Mouse (Mus musculus): Measurements from ENCODE around the gene Ndufa12. TPM values are rescaled to one million over a fixed set of nuclear protein-coding genes. Genes with fewer than 3 reads are reported as not detected.

Gene Ndufa12
- 345 and 380 TPM in 2 replicates for polyA plus RNA-seq (2015; fragmentation: Nextera tagmentation; extraction: Ambion mirVana)

DNA sequence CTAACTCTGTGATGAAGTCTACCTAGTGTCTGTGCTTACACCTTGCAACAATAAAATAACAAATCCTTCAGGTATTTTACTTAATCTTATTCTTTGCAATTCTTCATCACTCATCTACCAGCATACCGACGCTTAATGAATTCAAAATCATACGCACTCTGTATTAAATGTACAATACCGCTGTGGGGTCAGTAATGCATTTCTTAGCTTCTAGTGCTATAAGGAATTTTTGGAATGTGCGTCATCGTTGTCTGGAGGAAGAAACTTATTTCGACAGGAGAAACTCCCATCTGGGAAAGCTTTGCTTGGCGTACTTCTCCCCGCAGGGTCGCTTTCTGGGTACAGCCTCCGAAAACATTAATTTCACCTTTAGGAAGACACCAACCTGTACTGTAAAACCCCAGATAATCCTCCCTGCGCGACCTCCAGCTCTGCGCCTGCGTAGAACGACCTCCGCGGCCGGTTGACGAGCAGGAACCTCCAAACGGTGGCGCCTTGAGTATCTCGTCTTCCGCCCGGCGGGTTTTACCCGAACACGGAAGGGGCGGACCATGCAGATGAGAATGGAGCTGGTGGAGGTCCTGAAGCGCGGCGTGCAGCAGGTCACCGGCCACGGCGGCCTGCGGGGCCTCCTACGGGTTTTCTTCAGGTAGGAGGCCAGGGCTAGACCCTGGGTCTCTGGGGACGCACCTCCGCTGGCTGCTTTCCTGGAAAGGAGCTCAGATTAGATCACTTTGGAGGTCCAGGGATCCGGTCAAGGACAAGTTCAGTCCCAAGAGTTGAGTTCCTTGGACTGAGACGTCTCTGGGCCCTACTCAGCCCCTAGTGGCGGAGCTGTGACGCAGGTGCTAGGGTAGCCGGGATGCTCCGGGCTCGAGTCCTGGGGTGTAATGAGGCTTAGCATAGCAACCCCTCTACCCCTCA, at the start of gene Ndufa12:
Gene Ndufa12, plus strand, starts transcription at position 239 of the 924 bp plus-strand sequence.
- H3K4me1 ChIP-seq (ENCODE audit: control insufficient read depth, insufficient read depth, low read depth, low read length): peaks cover 7% of the 10 kb centered on the region
- peaks cover 13% of the 10 kb centered on the region for H3K36me3 ChIP-seq (ENCODE audit: control insufficient read depth, insufficient read depth, low read length)
- WGBS: under 1% methylated on average over 46 of the region's 46 CpGs
- H3K4me3 ChIP-seq (ENCODE audit: low read length): peak within 1 kb of the TSS; percentile 77
- H3K27me3 ChIP-seq (replicated peaks; ENCODE audit: control insufficient read depth, insufficient read depth, low read length): no peaks in the 10 kb centered on the region
- H3K9me3 ChIP-seq (ENCODE audit: control insufficient read depth, low read length): no peaks in the 10 kb centered on the region
- ATAC-seq: peak; percentile 96
- peak within 1 kb of the TSS; percentile 87 for H3K9ac ChIP-seq (ENCODE audit: low read depth, low read length)
- H3K27ac ChIP-seq (ENCODE audit: low read depth, low read length): peak within 1 kb of the TSS; percentile 85
- H3K4me2 ChIP-seq (ENCODE audit: low read length): peak within 1 kb of the TSS; percentile 89

- Histone ChIP-seq H3K4me3 (ENCODE audit: low read length) (no peak overlapping the region), H3K9me3 (ENCODE audit: control insufficient read depth, low read length) (no peaks in the 10 kb centered on the region), H3K4me2 (ENCODE audit: low read length) (no peak overlapping the region), H3K27me3 (replicated peaks; ENCODE audit: control insufficient read depth, insufficient read depth, low read length) (no peaks in the 10 kb centered on the region), H3K27ac (ENCODE audit: low read depth, low read length) (no peak overlapping the region), H3K36me3 (ENCODE audit: control insufficient read depth, insufficient read depth, low read length) (no peaks in the 10 kb centered on the region), H3K9ac (ENCODE audit: low read depth, low read length) (no peak overlapping the region), H3K4me1 (ENCODE audit: control insufficient read depth, insufficient read depth, low read depth, low read length) (peaks cover 12% of the 10 kb centered on the region)
- WGBS: 83% methylated on average over 4 of the region's 4 CpGs
- no peak for ATAC-seq
Measured at GRCm38 (mm10) chr10:94151488-94151887, 47.0 kb upstream of the Ndufa12 start.

DNA sequence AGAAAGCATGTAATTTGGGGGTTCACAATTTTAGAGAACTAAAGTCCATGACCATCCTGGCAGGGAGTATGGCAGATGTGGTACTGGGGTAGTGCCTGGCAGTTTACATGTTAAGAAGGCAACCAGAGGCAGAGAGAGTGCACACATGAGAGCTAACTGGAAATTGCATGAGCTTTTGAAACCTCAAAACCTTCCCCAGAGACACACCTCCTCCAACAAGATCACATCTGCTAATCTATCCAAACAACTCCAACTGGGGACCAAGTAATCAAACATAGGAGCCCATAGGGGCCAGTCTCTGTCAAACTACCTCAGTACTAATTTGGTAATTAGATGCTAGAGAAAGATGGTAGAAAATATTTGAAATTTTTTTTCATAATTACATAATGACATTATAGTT, 44.7 kb upstream of the Ndufa12 start:
- peaks cover under 1% of the 10 kb centered on the region for H3K36me3 ChIP-seq (ENCODE audit: control insufficient read depth, insufficient read depth, low read length)
- H3K4me2 ChIP-seq (ENCODE audit: low read length): no peak overlapping the region
- no peak overlapping the region for H3K9ac ChIP-seq (ENCODE audit: low read depth, low read length)
- no peak for ATAC-seq
- H3K27me3 ChIP-seq (replicated peaks; ENCODE audit: control insufficient read depth, insufficient read depth, low read length): no peaks in the 10 kb centered on the region
- no peak overlapping the region for H3K4me3 ChIP-seq (ENCODE audit: low read length)
- H3K27ac ChIP-seq (ENCODE audit: low read depth, low read length): no peak overlapping the region
- no peaks in the 10 kb centered on the region for H3K9me3 ChIP-seq (ENCODE audit: control insufficient read depth, low read length)
- H3K4me1 ChIP-seq (ENCODE audit: control insufficient read depth, insufficient read depth, low read depth, low read length): peaks cover 10% of the 10 kb centered on the region

DNA sequence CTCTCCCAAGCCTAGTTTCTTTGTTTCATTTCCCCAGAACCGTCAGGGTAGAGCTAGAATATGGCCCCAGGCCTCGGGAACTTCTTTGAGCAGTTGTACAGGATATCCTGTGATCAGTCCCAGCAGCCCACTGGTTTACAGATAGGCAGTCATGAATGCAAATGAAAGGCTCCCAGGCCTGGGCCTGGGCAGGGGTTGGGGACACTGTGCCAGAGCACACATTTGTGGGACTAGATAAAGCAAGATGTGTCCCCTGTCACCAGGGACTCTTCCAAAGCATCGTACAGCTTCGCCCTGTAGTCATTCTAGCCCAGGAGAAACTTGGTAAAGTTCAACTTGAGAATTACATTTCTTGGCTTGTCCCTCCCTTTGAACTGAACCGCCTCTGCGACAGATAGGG, 39.6 kb upstream of the Ndufa12 start:
- Histone ChIP-seq H3K27ac (ENCODE audit: low read depth, low read length) (no peak overlapping the region), H3K4me3 (ENCODE audit: low read length) (no peak overlapping the region), H3K4me1 (ENCODE audit: control insufficient read depth, insufficient read depth, low read depth, low read length) (no peaks in the 10 kb centered on the region), H3K4me2 (ENCODE audit: low read length) (no peak overlapping the region), H3K27me3 (replicated peaks; ENCODE audit: control insufficient read depth, insufficient read depth, low read length) (no peaks in the 10 kb centered on the region), H3K36me3 (ENCODE audit: control insufficient read depth, insufficient read depth, low read length) (peaks cover 5% of the 10 kb centered on the region), H3K9ac (ENCODE audit: low read depth, low read length) (no peak overlapping the region), H3K9me3 (ENCODE audit: control insufficient read depth, low read length) (no peaks in the 10 kb centered on the region)
- 87% methylated on average over 6 of the region's 6 CpGs for WGBS
- no peak for ATAC-seq

DNA sequence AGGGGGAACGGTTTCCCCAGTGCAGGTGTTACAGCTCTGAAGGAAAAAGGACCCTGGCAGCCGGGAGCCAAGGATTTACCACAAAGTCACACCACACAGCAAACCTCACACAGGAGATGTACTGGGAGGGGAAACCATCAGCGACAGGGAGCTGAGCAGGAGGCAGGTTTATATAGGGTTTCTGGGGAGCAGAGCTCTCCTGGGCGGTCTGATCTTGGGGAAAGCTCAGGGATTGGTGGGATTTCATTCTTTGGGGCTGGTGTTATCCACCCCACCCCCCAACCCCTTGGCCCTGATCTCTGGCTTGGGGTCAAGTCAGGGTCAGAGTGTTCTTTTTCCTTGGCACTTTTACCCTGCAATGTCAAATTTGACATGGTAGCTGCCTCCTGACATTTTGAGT, 39.1 kb upstream of the Ndufa12 start:
- no peak overlapping the region for H3K4me2 ChIP-seq (ENCODE audit: low read length)
- H3K27me3 ChIP-seq (replicated peaks; ENCODE audit: control insufficient read depth, insufficient read depth, low read length): no peaks in the 10 kb centered on the region
- H3K9ac ChIP-seq (ENCODE audit: low read depth, low read length): no peak overlapping the region
- H3K9me3 ChIP-seq (ENCODE audit: control insufficient read depth, low read length): no peaks in the 10 kb centered on the region
- ATAC-seq: no peak
- peaks cover 9% of the 10 kb centered on the region for H3K36me3 ChIP-seq (ENCODE audit: control insufficient read depth, insufficient read depth, low read length)
- H3K4me1 ChIP-seq (ENCODE audit: control insufficient read depth, insufficient read depth, low read depth, low read length): no peaks in the 10 kb centered on the region
- no peak overlapping the region for H3K27ac ChIP-seq (ENCODE audit: low read depth, low read length)
- no peak overlapping the region for H3K4me3 ChIP-seq (ENCODE audit: low read length)
- 90% methylated on average over 4 of the region's 4 CpGs for WGBS

GRCm38 (mm10) chr10:94161051-94161765, 37.3 kb upstream of the Ndufa12 start:
- no peaks in the 10 kb centered on the region for H3K4me1 ChIP-seq (ENCODE audit: control insufficient read depth, insufficient read depth, low read depth, low read length)
- H3K9ac ChIP-seq (ENCODE audit: low read depth, low read length): no peak overlapping the region
- H3K27ac ChIP-seq (ENCODE audit: low read depth, low read length): no peak overlapping the region
- H3K27me3 ChIP-seq (replicated peaks; ENCODE audit: control insufficient read depth, insufficient read depth, low read length): no peaks in the 10 kb centered on the region
- H3K36me3 ChIP-seq (ENCODE audit: control insufficient read depth, insufficient read depth, low read length): peaks cover 16% of the 10 kb centered on the region
- H3K4me2 ChIP-seq (ENCODE audit: low read length): no peak overlapping the region
- ATAC-seq: no peak
- H3K4me3 ChIP-seq (ENCODE audit: low read length): no peak overlapping the region
- 92% methylated on average over 5 of the region's 5 CpGs for WGBS
- H3K9me3 ChIP-seq (ENCODE audit: control insufficient read depth, low read length): no peaks in the 10 kb centered on the region

- Histone ChIP-seq H3K27me3 (replicated peaks; ENCODE audit: control insufficient read depth, insufficient read depth, low read length) (no peaks in the 10 kb centered on the region), H3K9ac (ENCODE audit: low read depth, low read length) (no peak overlapping the region), H3K4me1 (ENCODE audit: control insufficient read depth, insufficient read depth, low read depth, low read length) (no peaks in the 10 kb centered on the region), H3K36me3 (ENCODE audit: control insufficient read depth, insufficient read depth, low read length) (peaks cover 17% of the 10 kb centered on the region), H3K4me2 (ENCODE audit: low read length) (no peak overlapping the region), H3K27ac (ENCODE audit: low read depth, low read length) (no peak overlapping the region), H3K4me3 (ENCODE audit: low read length) (no peak overlapping the region), H3K9me3 (ENCODE audit: control insufficient read depth, low read length) (no peaks in the 10 kb centered on the region)
- 97% methylated on average over 7 of the region's 7 CpGs for WGBS
- ATAC-seq: no peak
Measured at GRCm38 (mm10) chr10:94162031-94162430, 36.5 kb upstream of the Ndufa12 start.

DNA sequence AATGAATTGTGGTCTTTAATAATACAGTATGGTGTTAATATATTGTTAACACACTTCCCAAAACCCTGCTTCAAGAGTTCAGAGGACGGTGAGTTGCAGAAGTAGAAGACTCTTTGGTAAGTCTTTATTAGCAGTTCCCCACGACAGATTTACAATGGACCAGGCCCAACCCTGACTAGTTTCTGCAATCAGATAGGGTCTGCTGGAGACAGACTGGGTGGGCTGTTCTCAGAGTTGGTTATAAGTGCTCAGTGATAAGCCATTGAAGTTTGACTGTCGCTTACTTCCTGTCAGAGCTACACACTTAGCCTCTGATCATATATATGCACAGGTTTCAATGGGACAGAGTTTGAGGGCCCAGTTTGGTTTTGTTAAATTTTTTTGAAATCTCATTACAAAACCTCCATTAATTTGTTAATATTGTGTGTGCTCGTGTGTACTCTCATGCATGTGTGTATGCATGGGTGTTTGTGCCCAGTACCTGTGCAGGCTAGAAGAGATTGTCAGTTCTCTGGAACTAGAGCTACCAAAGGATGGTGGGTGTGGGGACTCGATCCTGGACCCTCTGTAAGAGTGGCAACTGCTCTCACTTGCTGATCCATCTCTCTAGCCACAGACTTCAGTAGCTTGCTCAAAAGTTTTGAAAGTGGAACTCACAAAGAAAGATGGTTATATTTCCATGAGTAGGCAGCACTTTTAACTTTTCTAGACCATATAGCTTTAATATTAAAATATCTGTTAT, 34.2 kb upstream of the Ndufa12 start:
- H3K27me3 ChIP-seq (replicated peaks; ENCODE audit: control insufficient read depth, insufficient read depth, low read length): no peaks in the 10 kb centered on the region
- WGBS: 87% methylated on average over 5 of the region's 5 CpGs
- H3K4me2 ChIP-seq (ENCODE audit: low read length): no peak overlapping the region
- no peak overlapping the region for H3K27ac ChIP-seq (ENCODE audit: low read depth, low read length)
- H3K9ac ChIP-seq (ENCODE audit: low read depth, low read length): no peak overlapping the region
- no peak for ATAC-seq
- H3K4me3 ChIP-seq (ENCODE audit: low read length): no peak overlapping the region
- peaks cover 18% of the 10 kb centered on the region for H3K36me3 ChIP-seq (ENCODE audit: control insufficient read depth, insufficient read depth, low read length)
- H3K9me3 ChIP-seq (ENCODE audit: control insufficient read depth, low read length): no peaks in the 10 kb centered on the region
- no peaks in the 10 kb centered on the region for H3K4me1 ChIP-seq (ENCODE audit: control insufficient read depth, insufficient read depth, low read depth, low read length)

GRCm38 (mm10) chr10:94165426-94165825, 33.1 kb upstream of the Ndufa12 start:
- 93% methylated on average over 16 of the region's 16 CpGs for WGBS
- no peak for ATAC-seq
- no peaks in the 10 kb centered on the region for H3K9me3 ChIP-seq (ENCODE audit: control insufficient read depth, low read length)
- no peak overlapping the region for H3K27ac ChIP-seq (ENCODE audit: low read depth, low read length)
- no peak overlapping the region for H3K9ac ChIP-seq (ENCODE audit: low read depth, low read length)
- no peak overlapping the region for H3K4me3 ChIP-seq (ENCODE audit: low read length)
- no peaks in the 10 kb centered on the region for H3K4me1 ChIP-seq (ENCODE audit: control insufficient read depth, insufficient read depth, low read depth, low read length)
- H3K27me3 ChIP-seq (replicated peaks; ENCODE audit: control insufficient read depth, insufficient read depth, low read length): no peaks in the 10 kb centered on the region
- no peak overlapping the region for H3K4me2 ChIP-seq (ENCODE audit: low read length)
- H3K36me3 ChIP-seq (ENCODE audit: control insufficient read depth, insufficient read depth, low read length): peaks cover 28% of the 10 kb centered on the region
